Mouse (Mus musculus) activated CD4-positive, CD25-positive, alpha-beta regulatory T cell (primary cell): ENCODE results near the gene Frmd3. TPM values are rescaled to one million over a fixed set of nuclear protein-coding genes. Genes with fewer than 3 reads are reported as not detected.

Experiments
- polyA plus RNA-seq, 2 experiments: library from polyadenylated mRNA; unstranded; fragments of 100-300 nt; shearing (Covaris generic); gene quantifications; one replicate each; pipeline ENCODE4 v1.2.1; 2017

Gene Frmd3
- not detected for polyA plus RNA-seq

GRCm38 (mm10) chr4:74013211-74014047 is at the start of gene Frmd3:
Gene Frmd3, plus strand, starts transcription at chr4:74013442.

GRCm38 (mm10) chr4:74242176-74242575 is 228.9 kb downstream of the Frmd3 start, which contains the start of gene Kdm4c:
Gene Kdm4c, plus strand, starts transcription at chr4:74242497.

Other genes with a start within 250 kb of the Frmd3 start
- under 1 TPM in 1 of 2 experiments, not detected in 1; 0.22 TPM for gene Rasef, start 222.4 kb upstream of the Frmd3 start, polyA plus RNA-seq
- gene Gm11758, start 137.2 kb upstream of the Frmd3 start, polyA plus RNA-seq: not detected
- not detected for gene Gm11757, start 122.3 kb upstream of the Frmd3 start, polyA plus RNA-seq
- gene Gm13871, start 107.5 kb upstream of the Frmd3 start, polyA plus RNA-seq: not detected
- not detected for gene Gm11756, start 92.7 kb upstream of the Frmd3 start, polyA plus RNA-seq
- gene 2310002L09Rik, start 62.6 kb upstream of the Frmd3 start, polyA plus RNA-seq: not detected
- 10 to 100 TPM; 24.8 to 35.7 TPM for gene Kdm4c, start 229.1 kb downstream of the Frmd3 start, polyA plus RNA-seq